Mouse (Mus musculus): ENCODE results near the gene Gm17409. TPM values are rescaled to one million over a fixed set of nuclear protein-coding genes. Genes with fewer than 3 reads are reported as not detected.

The Gm17409 gene
- total RNA-seq (2014; fragmentation: Nextera tagmentation) (not detected in 2 replicates), total RNA-seq (2017) (not detected in 2 replicates)

DNA sequence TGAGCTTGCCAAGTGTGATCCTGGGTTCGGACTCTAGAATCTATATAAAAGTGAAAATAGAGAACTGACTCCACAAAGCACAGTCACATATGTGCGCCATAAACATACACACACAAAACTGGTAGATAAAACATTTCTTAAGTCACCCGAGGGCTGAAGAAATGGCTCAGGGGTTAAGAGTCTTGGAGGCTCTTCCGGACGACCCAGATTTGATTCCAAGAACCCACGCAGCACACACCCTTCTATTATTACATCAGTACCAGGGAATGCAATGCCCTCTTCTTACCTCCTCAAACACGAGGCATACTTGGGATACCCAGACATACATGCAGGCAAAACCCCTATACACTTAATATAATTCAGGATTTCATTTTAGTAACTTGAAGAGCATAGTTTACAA is at the start of gene Gm17409:
Gene Gm17409, plus strand, starts transcription at position 301 of the 400 bp plus-strand sequence.
- no peak for ATAC-seq (replicated peaks; ENCODE audit: low FRiP score, low TSS enrichment, poor library complexity, severe bottlenecking)

DNA sequence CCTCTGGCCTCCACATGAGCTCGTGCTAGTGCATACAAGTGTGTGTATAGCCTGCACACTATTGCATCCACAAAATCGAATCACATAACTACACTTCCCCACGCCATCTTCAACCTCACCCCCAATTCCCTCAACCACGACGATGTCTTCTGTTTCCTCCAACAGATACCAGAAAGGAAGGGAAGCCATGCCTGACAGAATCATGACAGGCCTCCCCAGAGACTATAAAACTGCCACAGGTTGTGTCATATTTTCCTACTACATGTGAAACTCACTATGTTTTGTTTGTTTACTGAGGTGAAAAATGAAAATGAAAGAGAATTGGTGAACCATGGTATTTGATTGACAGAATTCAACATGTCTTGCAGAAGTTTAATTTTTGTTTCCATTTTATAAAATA is 46.6 kb upstream of the Gm17409 start:
- ATAC-seq (replicated peaks; ENCODE audit: low FRiP score, low TSS enrichment, poor library complexity, severe bottlenecking) = no peak

DNA sequence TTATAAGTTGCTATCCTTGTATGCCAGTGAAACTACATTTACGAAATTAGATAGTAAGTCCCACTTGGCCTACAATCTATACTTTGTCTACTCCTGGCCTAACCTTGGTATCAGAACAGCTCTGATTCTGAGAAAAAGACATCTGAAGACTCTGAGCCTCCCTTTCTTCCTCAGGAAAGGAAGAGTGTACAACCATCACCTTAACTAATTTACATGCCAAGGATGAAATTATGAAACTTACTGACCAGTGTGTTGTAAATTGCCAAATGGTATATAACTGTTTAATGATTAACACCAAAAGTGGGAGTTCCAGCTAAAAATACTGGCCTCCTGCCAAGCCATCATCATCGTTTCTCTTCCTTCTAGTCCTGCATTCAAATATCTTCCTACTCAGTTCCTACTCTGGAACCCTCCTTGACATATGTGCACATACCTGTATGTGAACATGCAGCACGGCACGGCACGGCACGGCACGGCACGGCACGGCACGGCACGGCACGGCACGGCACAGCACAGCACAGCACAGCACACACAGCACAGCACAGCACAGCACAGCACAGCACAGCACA is 44.4 kb upstream of the Gm17409 start:
- no peak for ATAC-seq (replicated peaks; ENCODE audit: low FRiP score, low TSS enrichment, poor library complexity, severe bottlenecking)

GRCm38 (mm10) chr2:58432211-58432610 is 37.7 kb upstream of the Gm17409 start:
- no peak for ATAC-seq (replicated peaks; ENCODE audit: low FRiP score, low TSS enrichment, poor library complexity, severe bottlenecking)

GRCm38 (mm10) chr2:58433317-58433716 is 36.6 kb upstream of the Gm17409 start:
- ATAC-seq (replicated peaks; ENCODE audit: low FRiP score, low TSS enrichment, poor library complexity, severe bottlenecking) = no peak

- no peak for ATAC-seq (replicated peaks; ENCODE audit: low FRiP score, low TSS enrichment, poor library complexity, severe bottlenecking)
Observed at GRCm38 (mm10) chr2:58434438-58434837, 35.5 kb upstream of the Gm17409 start.

DNA sequence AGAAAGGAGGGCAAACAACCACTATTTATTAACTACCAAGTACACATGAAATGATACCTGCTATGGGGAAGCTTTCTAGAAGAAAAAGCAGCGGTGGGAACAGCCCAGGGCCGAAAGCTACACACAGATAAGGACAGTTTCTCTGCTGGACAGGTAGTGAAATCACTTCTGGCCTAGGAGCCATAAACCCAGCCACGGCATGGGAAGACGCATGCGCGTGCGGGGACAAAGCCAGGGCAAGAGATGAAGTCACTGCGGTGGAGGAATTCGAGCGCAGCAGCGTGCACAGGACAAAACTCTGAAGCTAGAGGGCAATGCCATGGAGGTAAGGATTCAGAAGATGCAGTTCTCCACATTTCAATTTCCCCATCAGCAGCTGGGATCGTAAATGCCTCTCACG is 34.4 kb upstream of the Gm17409 start:
- ATAC-seq (replicated peaks; ENCODE audit: low FRiP score, low TSS enrichment, poor library complexity, severe bottlenecking) = no peak

DNA sequence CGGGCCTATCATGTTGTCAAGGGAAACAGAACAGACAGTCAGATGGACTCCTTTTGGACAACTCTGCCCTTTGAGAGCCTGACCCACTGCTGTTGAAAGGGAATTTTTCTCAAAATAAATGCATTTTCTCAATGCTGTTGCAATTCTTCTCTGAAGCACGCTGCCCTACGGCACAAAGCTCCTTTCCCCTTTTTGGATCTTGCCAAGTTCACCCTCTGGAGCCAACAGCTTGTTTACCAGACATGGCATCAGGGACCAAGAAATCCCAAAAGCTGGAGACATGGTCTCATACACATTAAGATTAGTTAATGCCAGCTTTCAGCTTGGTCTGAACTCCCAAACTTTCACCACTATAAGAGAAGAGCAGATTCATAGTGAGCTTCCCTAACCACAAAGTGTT is 33.0 kb upstream of the Gm17409 start:
- no peak for ATAC-seq (replicated peaks; ENCODE audit: low FRiP score, low TSS enrichment, poor library complexity, severe bottlenecking)

GRCm38 (mm10) chr2:58443163-58443562 is 26.8 kb upstream of the Gm17409 start:
- ATAC-seq (replicated peaks; ENCODE audit: low FRiP score, low TSS enrichment, poor library complexity, severe bottlenecking) = no peak

DNA sequence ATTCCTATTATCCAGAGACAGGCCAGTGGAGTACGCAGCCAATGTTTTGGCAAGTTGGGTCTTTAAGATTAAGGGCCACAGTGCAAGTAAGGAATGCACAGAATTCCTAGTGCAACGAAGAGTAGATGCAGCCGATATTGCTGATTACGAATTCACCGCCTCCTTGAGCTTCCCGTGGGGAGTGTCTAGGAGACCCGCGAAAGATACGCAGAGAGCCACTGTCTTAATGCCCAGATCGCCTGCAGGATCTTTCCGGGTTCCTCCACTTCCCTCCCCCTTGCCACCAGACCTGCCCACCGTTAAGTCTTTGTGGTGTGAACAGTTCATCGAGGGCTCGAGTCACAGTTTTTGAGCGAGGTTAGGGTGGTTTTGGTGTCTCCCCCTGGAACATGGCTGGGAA is 22.9 kb upstream of the Gm17409 start:
- ATAC-seq (replicated peaks; ENCODE audit: low FRiP score, low TSS enrichment, poor library complexity, severe bottlenecking) = no peak

DNA sequence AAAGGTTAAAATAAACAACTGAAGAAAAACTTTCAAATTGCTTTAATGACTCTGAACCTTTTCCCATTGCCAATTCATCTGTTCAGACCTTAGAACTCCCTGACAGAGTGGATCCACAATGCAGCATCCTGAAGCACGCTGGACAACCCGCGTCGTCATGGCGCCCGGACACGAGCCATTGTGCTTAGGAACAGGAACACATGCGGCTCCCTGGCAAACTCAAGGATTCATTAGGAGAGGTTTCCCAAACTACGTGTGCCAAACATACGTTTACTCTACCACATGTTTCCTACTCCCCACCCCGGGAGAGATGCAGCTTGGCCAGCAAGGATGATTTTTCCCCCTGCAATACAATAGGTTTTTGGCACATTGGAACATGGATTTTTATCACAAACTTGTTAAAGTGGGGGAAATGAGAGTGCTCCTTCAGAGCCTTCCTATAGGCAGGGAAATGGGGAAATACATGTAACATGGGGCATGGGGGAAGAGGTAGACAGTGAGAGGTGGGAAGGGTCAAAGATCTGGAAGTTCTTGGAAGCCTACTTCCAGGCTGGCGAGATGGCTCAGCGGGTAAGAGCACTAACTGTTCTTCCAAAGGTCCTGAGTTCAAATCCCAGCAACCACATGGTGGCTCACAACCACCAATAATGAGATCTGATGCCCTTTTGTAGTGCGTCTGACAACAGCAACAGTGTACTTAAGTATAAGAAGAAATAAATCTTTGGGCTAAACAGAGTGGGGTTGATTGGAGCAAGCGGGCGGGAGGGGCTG is 15.6 kb upstream of the Gm17409 start:
- no peak for ATAC-seq (replicated peaks; ENCODE audit: low FRiP score, low TSS enrichment, poor library complexity, severe bottlenecking)

DNA sequence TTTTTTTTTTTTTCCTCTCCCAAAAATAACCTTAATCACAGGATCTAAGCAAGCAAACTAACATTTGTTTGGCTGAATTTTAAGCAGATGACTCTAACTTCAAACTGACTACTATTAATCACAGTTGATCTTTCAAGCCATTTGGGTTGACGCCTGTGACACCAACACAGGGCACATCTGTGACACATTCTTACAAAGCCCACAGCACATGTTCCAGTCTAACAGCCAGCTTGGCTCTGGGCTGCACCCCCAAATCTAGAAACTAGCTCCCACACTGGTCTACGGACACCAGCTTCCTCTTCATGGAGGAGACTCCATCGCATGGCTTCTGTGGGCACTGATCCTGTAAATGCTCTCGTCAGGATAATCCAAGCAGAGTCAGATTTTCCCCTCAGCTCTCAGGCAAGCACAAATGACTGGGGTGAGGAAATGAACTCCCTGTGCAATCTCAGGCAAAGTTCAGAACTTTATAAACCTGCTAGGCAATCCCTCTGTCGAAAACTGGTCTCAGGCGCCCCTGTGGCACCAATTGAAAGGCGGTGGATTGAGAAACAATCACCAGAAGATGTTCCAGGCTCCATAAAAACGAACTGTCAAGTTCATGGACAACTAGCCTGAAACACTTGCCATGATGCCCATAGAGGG is 13.0 kb upstream of the Gm17409 start:
- no peak for ATAC-seq (replicated peaks; ENCODE audit: low FRiP score, low TSS enrichment, poor library complexity, severe bottlenecking)

DNA sequence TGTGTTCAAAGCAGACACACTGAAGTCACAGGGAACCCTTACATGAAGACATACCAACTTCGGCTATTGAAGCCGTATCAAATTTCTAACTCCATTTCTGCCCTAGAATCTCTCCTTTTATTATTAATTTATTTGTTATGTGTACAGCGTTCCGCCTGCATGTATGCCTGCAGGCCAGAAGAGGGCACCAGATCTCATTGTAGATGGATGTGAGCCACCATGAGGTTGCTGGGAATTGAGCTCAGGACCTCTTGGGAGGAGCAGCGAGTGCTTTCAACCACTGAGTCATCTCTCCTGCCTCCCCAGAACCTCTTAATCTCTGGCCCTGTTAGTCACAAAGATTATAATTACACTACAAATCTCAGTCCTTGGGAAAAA is 12.4 kb upstream of the Gm17409 start:
- no peak for ATAC-seq (replicated peaks; ENCODE audit: low FRiP score, low TSS enrichment, poor library complexity, severe bottlenecking)

- 0 out of 2 replicates have a peak, but pooled peaks have one; percentile 26 for ATAC-seq (replicated peaks; ENCODE audit: low FRiP score, low TSS enrichment, poor library complexity, severe bottlenecking)
Observed at GRCm38 (mm10) chr2:58458820-58459371, 11.0 kb upstream of the Gm17409 start.

GRCm38 (mm10) chr2:58470290-58470689 is 374 bp downstream of the Gm17409 start:
- no peak for ATAC-seq (replicated peaks; ENCODE audit: low FRiP score, low TSS enrichment, poor library complexity, severe bottlenecking)

- ATAC-seq (replicated peaks; ENCODE audit: low FRiP score, low TSS enrichment, poor library complexity, severe bottlenecking) = no peak
Observed at GRCm38 (mm10) chr2:58475578-58475977, 5.7 kb downstream of the Gm17409 start.

- no peak for ATAC-seq (replicated peaks; ENCODE audit: low FRiP score, low TSS enrichment, poor library complexity, severe bottlenecking)
Observed at GRCm38 (mm10) chr2:58476956-58477715, 7.2 kb downstream of the Gm17409 start.

DNA sequence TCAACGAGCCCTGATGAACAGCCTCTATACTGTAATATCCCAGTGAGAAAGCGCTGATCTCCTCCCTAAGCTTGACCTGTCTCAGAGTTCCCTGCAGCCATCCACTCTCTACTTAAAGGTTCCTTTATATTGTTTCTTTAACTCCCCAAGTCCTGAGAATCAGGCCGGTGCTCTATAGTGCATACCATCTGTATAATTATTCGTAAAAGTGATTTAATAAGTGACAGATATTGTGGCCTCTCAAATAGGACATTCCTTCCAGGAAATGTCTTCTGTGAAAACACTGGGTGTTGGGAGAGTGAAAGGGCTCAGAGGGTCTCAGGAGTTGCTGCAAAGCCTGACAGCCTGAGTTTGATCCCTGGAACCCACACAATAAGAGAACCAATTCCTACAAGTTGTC is 8.2 kb downstream of the Gm17409 start:
- no peak for ATAC-seq (replicated peaks; ENCODE audit: low FRiP score, low TSS enrichment, poor library complexity, severe bottlenecking)

DNA sequence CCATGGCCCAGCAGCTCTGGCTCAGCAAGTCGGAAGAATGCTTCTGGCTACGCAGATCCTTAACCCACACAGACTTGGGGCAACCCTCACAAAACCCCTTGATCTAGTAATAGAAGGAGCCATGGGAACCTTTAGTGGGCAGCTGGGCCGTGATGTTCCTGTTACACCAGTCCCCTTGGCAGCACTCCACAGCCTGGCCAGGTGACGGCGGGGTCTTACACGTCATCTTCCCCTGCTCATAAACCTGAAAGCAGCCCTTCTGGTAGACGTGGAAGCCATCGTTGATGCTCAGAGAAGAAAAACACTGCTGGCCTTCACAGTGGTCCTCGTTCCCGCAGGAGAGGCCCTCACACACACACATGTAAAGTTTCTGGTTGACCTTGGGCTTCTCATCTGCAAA is 9.6 kb downstream of the Gm17409 start:
- ATAC-seq (replicated peaks; ENCODE audit: low FRiP score, low TSS enrichment, poor library complexity, severe bottlenecking) = no peak

GRCm38 (mm10) chr2:58480764-58481163 is 10.8 kb downstream of the Gm17409 start:
- no peak for ATAC-seq (replicated peaks; ENCODE audit: low FRiP score, low TSS enrichment, poor library complexity, severe bottlenecking)
